Mouse (Mus musculus) small intestine, adult 2 months (tissue): ENCODE data around the gene Tmem43. TPM values are rescaled to one million over a fixed set of nuclear protein-coding genes. Genes with fewer than 3 reads are reported as not detected.
A peak's percentile ranks its signal among the peaks of the same experiment; 100 is the strongest.

ENCODE experiments used
- H3K27ac ChIP-seq: fragments of 200-500 bp; 2 replicates; pipeline ENCODE4 v1.5.1; 2012; ENCODE audit warnings: low read depth, low read length, control low read depth, inconsistent platforms; ENCODE audit not compliant: insufficient read depth
- H3K27me3 ChIP-seq: fragments of 200-500 bp; 2 replicates; pipeline ENCODE4 v1.6.1; 2012; ENCODE audit warnings: mild to moderate bottlenecking, moderate library complexity, low read length, inconsistent platforms; ENCODE audit not compliant: control insufficient read depth, insufficient read depth
- H3K36me3 ChIP-seq: fragments of 200-500 bp; 2 replicates; pipeline ENCODE4 v1.6.1; 2012; ENCODE audit warnings: mild to moderate bottlenecking, low read length, control low read depth, inconsistent platforms; ENCODE audit not compliant: control insufficient read depth, insufficient read depth
- H3K4me1 ChIP-seq: fragments of 200-500 bp; 2 replicates; pipeline ENCODE4 v1.6.1; 2012; ENCODE audit warnings: low read length, inconsistent platforms, mixed read lengths; ENCODE audit not compliant: control insufficient read depth, insufficient read depth, insufficient read length
- H3K4me3 ChIP-seq: fragments of 200-500 bp; 2 replicates; pipeline ENCODE4 v1.5.1; 2012; ENCODE audit warnings: low read depth, mild to moderate bottlenecking, control low read depth, inconsistent platforms, low read length, moderate library complexity
- CTCF ChIP-seq: fragments of 200-500 bp; IDR thresholded peaks from 2 replicates; pipeline ENCODE4 v1.5.1; 2012; ENCODE audit warnings: low read depth, mild to moderate bottlenecking, control low read depth, inconsistent platforms, low read length, moderate library complexity, mixed read lengths; ENCODE audit not compliant: insufficient replicate concordance, insufficient read length; ENCODE audit errors: extremely low read depth
- POLR2A ChIP-seq: fragments of 200-500 bp; IDR thresholded peaks from 2 replicates; pipeline ENCODE4 v1.6.1; 2012; ENCODE audit warnings: low read depth, mild to moderate bottlenecking, control low read depth, inconsistent platforms, low read length, moderate library complexity
- WGBS: fragments of 180-500 bp; shearing (Covaris S2); methylation state at CpG from one replicate; pipeline ENCODE4 v1.1.7; 2018; 5-methylcytosine and 5-hydroxymethylcytosine counted together
- polyA plus RNA-seq: library from polyadenylated mRNA; depleted of rRNA; stranded (reverse); fragments of >200 nt; gene quantifications from 2 replicates; pipeline ENCODE4 v1.2.3, GENCODE M21; 2012

The Tmem43 gene
- polyA plus RNA-seq, 1 experiment = 38.8 TPM

GRCm38 (mm10) chr6:91510211-91510610 lies 36.7 kb downstream of the Tmem43 start:
- H3K36me3 ChIP-seq = peaks cover 19% of the 10 kb centered on the region
- peaks cover 2% of the 10 kb centered on the region; the same call in 1 of the 2 replicates for H3K4me1 ChIP-seq
- no peak overlapping the region for H3K4me3 ChIP-seq
- 81% methylated on average over 10 of the region's 10 CpGs for WGBS
- no peak overlapping the region for H3K27ac ChIP-seq
- no peak for TF ChIP-seq CTCF
- TF ChIP-seq POLR2A = no peak
- H3K27me3 ChIP-seq = no peaks in the 10 kb centered on the region

DNA sequence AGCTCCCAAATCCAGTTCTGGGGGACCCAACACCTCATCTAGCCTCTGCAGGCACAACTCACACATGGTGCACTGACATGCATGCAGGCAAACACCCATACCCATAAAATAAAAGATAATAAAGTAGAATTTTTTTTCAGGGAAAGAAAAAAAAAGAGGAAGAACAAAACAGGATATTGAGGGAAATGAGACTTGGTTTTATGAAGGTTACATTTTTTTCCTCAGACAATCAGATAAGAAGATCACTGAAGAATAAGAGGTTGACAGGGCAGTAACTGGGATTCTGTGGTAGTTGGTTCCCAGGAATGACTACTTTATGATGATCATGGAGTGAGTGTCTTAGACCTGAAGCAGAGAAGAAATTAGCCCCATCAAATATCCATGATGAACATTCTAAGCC lies 40.6 kb downstream of the Tmem43 start:
- H3K4me3 ChIP-seq = no peak overlapping the region
- no peak for TF ChIP-seq POLR2A
- no peak for TF ChIP-seq CTCF
- no peaks in the 10 kb centered on the region for H3K27me3 ChIP-seq
- peaks cover 5% of the 10 kb centered on the region; the same call in 1 of the 2 replicates for H3K4me1 ChIP-seq
- H3K27ac ChIP-seq = no peak overlapping the region
- H3K36me3 ChIP-seq = peaks cover 14% of the 10 kb centered on the region

- peak overlapping the region; percentile 48 for H3K27ac ChIP-seq
- peaks cover 17% of the 10 kb centered on the region for H3K36me3 ChIP-seq
- H3K4me3 ChIP-seq = peak overlapping the region; percentile 81
- no peak for TF ChIP-seq POLR2A
- peaks cover 5% of the 10 kb centered on the region; the same call in 1 of the 2 replicates for H3K4me1 ChIP-seq
- 14% methylated on average over 10 of the region's 10 CpGs for WGBS
- H3K27me3 ChIP-seq = no peaks in the 10 kb centered on the region
Measured at GRCm38 (mm10) chr6:91514737-91515362, 41.3 kb downstream of the Tmem43 start.

DNA sequence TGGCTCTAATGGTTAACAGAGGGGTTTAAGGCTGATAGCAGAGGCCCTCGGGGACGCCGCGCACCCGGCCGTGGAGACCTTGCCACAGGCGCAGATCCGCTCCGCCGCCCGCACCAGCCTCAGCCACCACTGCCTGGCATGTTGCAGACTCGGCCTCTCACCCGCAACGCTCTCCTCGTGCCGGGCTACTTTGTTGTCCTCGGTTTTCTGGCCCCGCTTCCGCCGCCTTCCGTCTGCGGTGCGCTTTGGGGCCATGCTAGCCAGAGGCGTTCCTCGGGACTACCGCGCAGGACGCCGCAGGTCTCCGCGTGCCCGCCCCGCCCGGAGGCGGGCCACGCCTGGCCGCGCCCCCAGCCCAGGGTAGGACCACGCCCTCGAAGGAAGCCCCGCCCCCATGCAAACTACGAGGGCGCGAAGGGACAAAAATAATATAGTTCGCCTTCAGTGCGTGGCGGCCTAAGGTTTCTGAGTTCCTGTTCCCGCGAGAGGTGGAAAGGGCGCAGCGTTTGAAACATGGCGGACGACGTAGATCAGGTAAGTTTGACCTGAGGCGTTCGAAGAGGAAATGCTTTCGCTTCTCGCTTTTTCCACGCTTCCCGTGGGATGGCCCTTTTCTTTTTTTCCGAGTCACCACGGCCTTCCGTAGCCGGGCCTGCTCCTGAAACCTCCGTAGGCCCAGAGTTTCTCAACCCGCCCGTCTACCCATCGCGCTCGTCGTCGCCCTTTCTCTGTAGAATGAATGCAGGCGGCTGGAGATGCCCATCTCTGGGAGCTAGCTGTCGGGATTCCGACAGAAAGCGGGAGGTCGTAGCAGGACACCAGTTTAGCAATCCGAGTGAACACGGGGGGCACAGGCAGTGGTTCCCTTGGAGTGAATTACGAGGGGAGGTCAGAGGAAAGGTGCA lies 42.3 kb downstream of the Tmem43 start, which contains the start of the genes Xpc and Lsm3:
Gene Xpc, minus strand, starts transcription at position 344 of the 905 bp plus-strand sequence.
Gene Lsm3, plus strand, starts transcription at position 384 of the 905 bp plus-strand sequence.
- TF ChIP-seq POLR2A (peak; percentile 35), CTCF (no peak)
- H3K27me3 ChIP-seq = no peaks in the 10 kb centered on the region
- peaks cover 5% of the 10 kb centered on the region; the same call in 1 of the 2 replicates for H3K4me1 ChIP-seq
- peaks cover 27% of the 10 kb centered on the region for H3K36me3 ChIP-seq
- under 1% methylated on average over 80 of the region's 80 CpGs for WGBS
- H3K27ac ChIP-seq = peak within 1 kb of the TSS; percentile 55
- H3K4me3 ChIP-seq = peak within 1 kb of the TSS; percentile 81

GRCm38 (mm10) chr6:91518454-91519020 lies 45.0 kb downstream of the Tmem43 start:
- 78% methylated on average over 7 of the region's 7 CpGs for WGBS
- peaks cover 50% of the 10 kb centered on the region for H3K36me3 ChIP-seq
- TF ChIP-seq POLR2A (no peak), CTCF (no peak)

DNA sequence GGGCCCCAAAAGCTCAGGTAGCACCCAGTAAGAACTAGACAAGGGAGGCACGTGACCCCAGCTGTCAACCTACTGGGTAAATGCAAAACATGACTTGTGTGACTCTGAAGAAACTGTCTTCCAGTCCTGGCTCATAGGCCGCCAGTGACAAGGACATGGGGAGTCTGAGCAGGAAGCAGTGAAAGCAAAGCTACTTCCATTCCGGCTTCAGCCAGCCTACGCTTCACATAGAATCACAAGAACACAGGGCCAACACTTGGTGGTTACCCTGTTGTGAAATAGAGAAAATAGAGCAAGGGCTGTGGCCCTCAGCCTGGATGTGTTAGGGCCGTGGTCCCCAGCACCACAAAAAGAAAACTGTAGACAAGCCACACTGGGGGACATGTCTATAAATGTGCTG lies 49.3 kb downstream of the Tmem43 start:
- no peak overlapping the region for H3K4me3 ChIP-seq
- peaks cover 3% of the 10 kb centered on the region; the same call in 1 of the 2 replicates for H3K4me1 ChIP-seq
- H3K27me3 ChIP-seq = no peaks in the 10 kb centered on the region
- no peak overlapping the region for H3K27ac ChIP-seq
- TF ChIP-seq CTCF = no peak
- TF ChIP-seq POLR2A = no peak
- 88% methylated on average over 5 of the region's 5 CpGs for WGBS
- H3K36me3 ChIP-seq = peaks cover 48% of the 10 kb centered on the region

More at GRCm38 (mm10) chr6:91518454-91519020, 45.0 kb downstream of the Tmem43 start:
- Histone ChIP-seq H3K4me3 (no peak overlapping the region), H3K27me3 (no peaks in the 10 kb centered on the region), H3K4me1 (peaks cover 5% of the 10 kb centered on the region; the same call in 1 of the 2 replicates), H3K27ac (no peak overlapping the region)
